Mouse (Mus musculus) hindbrain, postnatal 0 days (tissue): ENCODE data around the gene Ubqln1. TPM values are rescaled to one million over a fixed set of nuclear protein-coding genes. Genes with fewer than 3 reads are reported as not detected.

Experiments used
- ATAC-seq: fragments of 200-750 bp; cut with Nextera tagmentation; 2 replicates; pipeline ENCODE4 v1.8.0; 2017; ENCODE audit warnings: mild to moderate bottlenecking, moderate TSS enrichment, moderate library complexity
- DNase-seq: peaks from one replicate; pipeline ENCODE4 v3.0.0-alpha.2; 2015; ENCODE audit warnings: low spot score
- H3K27ac ChIP-seq: fragments of 300-500 bp; sonication (generic); 2 replicates; pipeline ENCODE4 v1.5.1; 2014; ENCODE audit warnings: mild to moderate bottlenecking
- H3K27me3 ChIP-seq: fragments of 300-500 bp; sonication (generic); 2 replicates; pipeline ENCODE4 v1.6.1; 2014; ENCODE audit warnings: low read length, mixed read lengths; ENCODE audit not compliant: insufficient read depth
- H3K36me3 ChIP-seq: fragments of 300-500 bp; sonication (generic); 2 replicates; pipeline ENCODE4 v1.6.1; 2014; ENCODE audit warnings: low read length, mixed read lengths; ENCODE audit not compliant: insufficient read depth
- H3K4me1 ChIP-seq: fragments of 300-500 bp; sonication (generic); 2 replicates; pipeline ENCODE4 v1.6.1; 2014; ENCODE audit warnings: antibody characterized with exemption, low read length, mixed read lengths; ENCODE audit not compliant: insufficient read depth
- H3K4me2 ChIP-seq: fragments of 300-500 bp; sonication (generic); 2 replicates; pipeline ENCODE4 v1.6.1; 2014; ENCODE audit warnings: low read depth, mild to moderate bottlenecking, low read length, moderate library complexity, mixed read lengths
- H3K4me3 ChIP-seq: fragments of 300-500 bp; sonication (generic); 2 replicates; pipeline ENCODE4 v1.5.1; 2014; ENCODE audit warnings: low read length
- H3K9ac ChIP-seq: fragments of 300-500 bp; sonication (generic); replicated peaks from 2 replicates; pipeline ENCODE4 v1.6.1; 2014; ENCODE audit warnings: mild to moderate bottlenecking, low read length, moderate library complexity, mixed read lengths
- H3K9me3 ChIP-seq: fragments of 300-500 bp; sonication (generic); 2 replicates; pipeline ENCODE4 v1.6.1; 2016; ENCODE audit warnings: low read length, mixed read lengths
- CTCF ChIP-seq: IDR thresholded peaks from 2 replicates; pipeline ENCODE4 v1.5.1; 2016; ENCODE audit warnings: antibody characterized with exemption, control low read depth, low read depth
- WGBS: fragments of 180-500 bp; shearing (Covaris S2); extraction: QIAGEN DNeasy Blood & Tissue Kit; methylation state at CpG from one replicate; pipeline ENCODE4 v1.1.7; 2014; 5-methylcytosine and 5-hydroxymethylcytosine counted together
- polyA plus RNA-seq: library from polyadenylated mRNA; unstranded; fragments of >200 nt; fragmentation: Nextera tagmentation; extraction: Ambion mirVana; gene quantifications from 2 replicates; pipeline ENCODE4 v1.2.1, GENCODE M21; 2015
- total RNA-seq: library from RNA; depleted of rRNA; stranded (reverse); fragments of >200 nt; gene quantifications from 2 replicates; pipeline ENCODE4 v1.2.3, GENCODE M21; 2014; rRNA removed

The Ubqln1 gene
- 243 and 285 TPM in 2 replicates for total RNA-seq
- 106 and 111 TPM in 2 replicates for polyA plus RNA-seq

GRCm38 (mm10) chr13:58215592-58216341 lies at the start of gene Ubqln1:
TSS of gene Ubqln1 (minus strand) at chr13:58215653.
- no peaks in the 10 kb centered on the region for H3K27me3 ChIP-seq
- 2% methylated on average over 62 of the region's 62 CpGs for WGBS
- no peaks in the 10 kb centered on the region for H3K36me3 ChIP-seq
- peaks cover 14% of the 10 kb centered on the region for H3K4me1 ChIP-seq
- peak within 1 kb of the TSS; percentile 87 for H3K27ac ChIP-seq
- H3K4me2 ChIP-seq = peak within 1 kb of the TSS; percentile 68
- H3K9ac ChIP-seq = peak within 1 kb of the TSS; percentile 83
- TF ChIP-seq CTCF = 0 out of 2 replicates have a peak, but pooled peaks have one; percentile 23
- peak within 1 kb of the TSS; percentile 93 for H3K4me3 ChIP-seq
- DNase-seq (peak; percentile 95), ATAC-seq (peak; percentile 95)
- no peaks in the 10 kb centered on the region for H3K9me3 ChIP-seq

DNA sequence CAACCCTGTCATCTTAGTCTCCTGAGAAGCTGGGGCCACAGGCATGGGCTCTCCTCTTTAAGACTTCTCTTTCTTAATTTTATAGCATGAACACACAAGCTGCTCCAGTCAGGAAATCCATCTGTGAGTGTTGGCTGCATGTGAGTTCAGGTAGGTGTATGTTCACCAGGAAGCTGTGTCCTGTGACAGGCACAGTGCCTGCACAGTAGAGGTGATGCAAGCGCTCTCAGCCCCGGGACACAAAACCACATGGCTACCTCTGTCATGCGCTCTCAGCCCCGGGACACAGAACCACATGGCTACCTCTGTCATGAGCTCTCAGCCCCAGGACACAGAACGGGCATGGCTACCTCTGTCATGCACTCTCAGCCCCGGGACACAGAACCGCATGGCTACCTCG lies 48.1 kb upstream of the Ubqln1 start:
- H3K4me2 ChIP-seq = no peak overlapping the region
- H3K4me1 ChIP-seq = no peaks in the 10 kb centered on the region
- peaks cover 3% of the 10 kb centered on the region; the same call in 1 of the 2 replicates for H3K36me3 ChIP-seq
- H3K4me3 ChIP-seq = no peak overlapping the region
- ATAC-seq = no peak
- TF ChIP-seq CTCF = no peak
- H3K9ac ChIP-seq = no peak overlapping the region
- no peak for DNase-seq
- no peak overlapping the region for H3K27ac ChIP-seq
- H3K9me3 ChIP-seq = no peaks in the 10 kb centered on the region
- WGBS = 81% methylated on average over 8 of the region's 8 CpGs
- H3K27me3 ChIP-seq = no peaks in the 10 kb centered on the region

DNA sequence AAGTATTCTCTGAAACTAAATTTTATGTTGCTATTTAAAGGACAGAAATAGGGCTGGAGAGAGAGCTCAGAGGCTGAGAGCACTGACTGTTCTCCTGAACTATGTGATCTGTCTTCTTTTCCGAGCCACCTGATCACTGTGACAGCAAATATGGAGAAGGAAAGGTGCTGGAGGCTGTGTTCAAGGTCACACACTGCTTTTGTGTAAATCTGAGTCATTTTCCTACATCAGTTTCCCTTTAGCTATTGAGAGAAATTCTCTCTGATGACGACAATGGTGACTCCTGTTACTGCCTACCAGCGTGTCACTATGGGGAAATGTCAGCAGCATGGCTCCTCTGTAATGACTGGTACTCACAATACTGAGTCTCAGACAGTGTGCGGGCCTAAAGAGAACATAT lies 46.2 kb upstream of the Ubqln1 start:
- Histone ChIP-seq H3K4me3 (no peak overlapping the region), H3K4me2 (no peak overlapping the region), H3K9me3 (no peaks in the 10 kb centered on the region), H3K4me1 (no peaks in the 10 kb centered on the region), H3K27me3 (no peaks in the 10 kb centered on the region), H3K36me3 (peaks cover 3% of the 10 kb centered on the region; the same call in 1 of the 2 replicates), H3K9ac (no peak overlapping the region), H3K27ac (no peak overlapping the region)
- no peak for TF ChIP-seq CTCF
- no peak for ATAC-seq
- 87% methylated on average over 4 of the region's 4 CpGs for WGBS
- no peak for DNase-seq

DNA sequence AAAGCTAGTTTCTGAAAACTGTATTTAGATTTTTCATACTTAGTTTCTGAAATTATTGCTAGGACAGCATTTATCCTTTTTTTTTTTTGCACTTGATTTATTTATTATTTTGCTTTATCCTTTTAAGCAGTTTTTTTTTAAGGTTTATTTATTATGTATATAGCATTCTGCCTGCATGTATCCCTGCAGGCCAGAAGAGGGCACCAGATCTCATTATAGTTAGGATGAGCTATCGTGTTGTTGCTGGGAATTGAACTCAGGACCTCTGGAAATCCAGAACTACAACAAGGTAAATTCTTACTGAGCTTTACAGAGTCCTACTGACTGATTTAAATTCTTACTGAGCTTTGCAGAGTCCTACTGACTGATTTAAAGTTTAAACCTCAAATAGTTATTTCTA lies 37.8 kb upstream of the Ubqln1 start:
- H3K27ac ChIP-seq = no peak overlapping the region
- peak; percentile 34 for TF ChIP-seq CTCF
- ATAC-seq (no peak), DNase-seq (no peak)
- no peak overlapping the region for H3K4me2 ChIP-seq
- no peak overlapping the region for H3K4me3 ChIP-seq
- no peaks in the 10 kb centered on the region for H3K27me3 ChIP-seq
- H3K9ac ChIP-seq = no peak overlapping the region
- 90% methylated on average over 1 of the region's 1 CpGs for WGBS
- H3K9me3 ChIP-seq = no peaks in the 10 kb centered on the region
- no peaks in the 10 kb centered on the region for H3K4me1 ChIP-seq
- peaks cover 10% of the 10 kb centered on the region; the same call in 1 of the 2 replicates for H3K36me3 ChIP-seq

DNA sequence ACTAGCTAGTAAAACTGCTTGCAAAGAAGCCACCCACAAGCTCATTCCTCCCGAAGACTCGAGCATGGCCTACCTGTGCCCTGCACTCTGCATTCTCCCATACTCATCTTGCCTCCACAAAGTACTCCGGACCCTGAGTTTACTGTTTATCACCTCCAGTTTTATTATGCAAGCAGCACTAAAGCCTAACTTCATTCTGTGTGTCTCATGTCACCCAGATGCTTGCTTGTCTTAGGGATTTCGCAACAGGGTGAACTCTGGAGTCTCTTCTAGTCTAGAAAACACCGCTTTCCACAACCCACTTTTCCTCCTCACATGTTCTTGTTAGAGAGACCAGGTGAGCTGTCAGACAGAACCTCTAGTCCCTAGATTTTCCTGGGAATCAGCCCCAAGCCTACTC lies 33.5 kb upstream of the Ubqln1 start:
- TF ChIP-seq CTCF = no peak
- H3K4me2 ChIP-seq = no peak overlapping the region
- peaks cover 5% of the 10 kb centered on the region; the same call in 1 of the 2 replicates for H3K36me3 ChIP-seq
- H3K27me3 ChIP-seq = no peaks in the 10 kb centered on the region
- ATAC-seq (no peak), DNase-seq (no peak)
- no peak overlapping the region for H3K27ac ChIP-seq
- WGBS = 92% methylated on average over 5 of the region's 5 CpGs
- no peak overlapping the region for H3K4me3 ChIP-seq
- no peaks in the 10 kb centered on the region for H3K4me1 ChIP-seq
- H3K9ac ChIP-seq = no peak overlapping the region
- H3K9me3 ChIP-seq = no peaks in the 10 kb centered on the region

GRCm38 (mm10) chr13:58236536-58236935 lies 21.1 kb upstream of the Ubqln1 start:
- Histone ChIP-seq H3K27ac (no peak overlapping the region), H3K4me3 (no peak overlapping the region), H3K9ac (no peak overlapping the region), H3K4me1 (no peaks in the 10 kb centered on the region), H3K4me2 (no peak overlapping the region), H3K27me3 (no peaks in the 10 kb centered on the region), H3K9me3 (no peaks in the 10 kb centered on the region), H3K36me3 (peaks cover 6% of the 10 kb centered on the region; the same call in 1 of the 2 replicates)
- no peak for DNase-seq
- 82% methylated on average over 7 of the region's 7 CpGs for WGBS
- no peak for ATAC-seq
- no peak for TF ChIP-seq CTCF

DNA sequence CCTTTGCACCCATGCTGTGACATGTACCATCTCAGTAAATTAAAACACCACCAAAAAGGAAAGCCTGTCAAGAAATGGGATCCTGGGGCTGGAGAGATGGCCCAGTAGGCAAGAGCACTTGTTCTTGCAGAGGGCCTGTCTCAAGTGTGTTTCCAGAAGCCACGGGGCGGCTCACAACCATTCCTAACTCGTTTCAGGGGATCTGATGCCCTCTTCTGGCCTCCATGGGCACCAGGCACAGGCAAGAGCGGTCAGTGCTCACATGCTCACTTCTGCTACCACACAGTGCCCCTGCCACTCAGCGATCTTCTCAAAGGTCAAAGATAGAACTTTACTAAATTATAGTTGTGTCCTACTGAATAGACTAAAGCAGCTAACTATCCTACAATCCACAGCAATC lies 17.2 kb upstream of the Ubqln1 start:
- WGBS = 45% methylated on average over 5 of the region's 5 CpGs
- no peak overlapping the region for H3K9ac ChIP-seq
- peak; percentile 44 for DNase-seq
- H3K4me1 ChIP-seq = no peaks in the 10 kb centered on the region
- no peaks in the 10 kb centered on the region for H3K27me3 ChIP-seq
- no peak overlapping the region for H3K4me2 ChIP-seq
- no peak overlapping the region for H3K4me3 ChIP-seq
- H3K36me3 ChIP-seq = peaks cover 6% of the 10 kb centered on the region; the same call in 1 of the 2 replicates
- no peaks in the 10 kb centered on the region for H3K9me3 ChIP-seq
- H3K27ac ChIP-seq = no peak overlapping the region
- no peak for ATAC-seq
- peak; percentile 67 for TF ChIP-seq CTCF
